Mouse (Mus musculus) gastrocnemius, postnatal 10 days (tissue): ENCODE measurements around the gene 2010111I01Rik. TPM values are rescaled to one million over a fixed set of nuclear protein-coding genes. Genes with fewer than 3 reads are reported as not detected.
"Not testable (repeated sequence)": the region's sequence is repeated elsewhere in the genome, so short reads cannot be mapped to it uniquely, and the experiment has no call there.

Source experiments
- DNase-seq: peaks from one replicate; pipeline ENCODE4 v3.0.0; 2021; ENCODE audit warnings: mixed read lengths
- microRNA-seq, 2 experiments: library from miRNA; unstranded; fragments of <30 nt; microRNA quantifications; one replicate each; pipeline ENCODE4 v1.2.0; 2021
- total RNA-seq, 2 experiments: library from RNA; stranded (reverse); gene quantifications; 2 replicates each; pipeline ENCODE4 v1.2.3; 2021

The 2010111I01Rik gene
- total RNA-seq, 2 experiments from 2014 or later = 67.8 to 110 TPM

GRCm38 (mm10) chr13:63345476-63346225, 381.0 kb downstream of the 2010111I01Rik start:
- DNase-seq = no peak

DNA sequence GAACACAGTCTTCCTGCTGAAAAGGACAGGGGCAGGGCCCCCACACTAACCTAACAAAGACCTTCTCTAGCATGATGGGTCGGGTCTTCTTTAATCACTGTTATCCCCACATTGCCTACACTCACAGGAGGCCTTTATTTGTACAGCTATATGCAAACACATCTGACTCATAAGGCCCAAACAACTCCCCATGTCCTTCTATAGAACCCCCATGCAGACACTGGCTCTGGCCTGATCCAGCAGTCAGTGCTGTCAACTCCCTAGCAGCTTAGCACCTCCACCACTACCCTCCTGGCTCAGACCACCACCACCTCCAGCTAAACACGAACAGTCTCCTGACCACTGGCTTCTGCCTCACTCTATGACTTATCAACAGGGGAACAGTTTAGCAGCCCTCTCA, 382.9 kb downstream of the 2010111I01Rik start:
- no peak for DNase-seq

DNA sequence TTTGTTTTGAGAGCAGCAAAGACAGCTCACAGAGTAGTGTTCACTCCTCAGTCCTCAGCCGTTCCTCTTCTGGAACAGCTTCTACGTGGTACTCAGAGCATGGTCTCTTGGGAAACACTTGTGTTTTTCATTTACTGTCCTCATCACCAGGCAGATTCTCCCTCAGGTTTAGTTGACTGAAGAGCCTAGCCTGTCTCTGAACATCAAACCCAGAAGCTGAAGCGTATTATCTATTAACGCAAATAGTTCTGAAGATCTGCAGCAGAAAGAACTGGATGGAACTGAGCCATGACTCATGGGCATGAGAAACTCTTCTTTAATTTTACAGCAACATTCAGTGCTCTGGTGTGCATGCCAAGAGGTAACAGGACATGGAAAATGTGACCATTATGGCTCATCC, 385.4 kb downstream of the 2010111I01Rik start:
- no peak for DNase-seq

GRCm38 (mm10) chr13:63353312-63353711, 388.6 kb downstream of the 2010111I01Rik start:
- DNase-seq = not testable (repeated sequence)

- DNase-seq = no peak
Measured at GRCm38 (mm10) chr13:63356101-63356500, 391.4 kb downstream of the 2010111I01Rik start.

DNA sequence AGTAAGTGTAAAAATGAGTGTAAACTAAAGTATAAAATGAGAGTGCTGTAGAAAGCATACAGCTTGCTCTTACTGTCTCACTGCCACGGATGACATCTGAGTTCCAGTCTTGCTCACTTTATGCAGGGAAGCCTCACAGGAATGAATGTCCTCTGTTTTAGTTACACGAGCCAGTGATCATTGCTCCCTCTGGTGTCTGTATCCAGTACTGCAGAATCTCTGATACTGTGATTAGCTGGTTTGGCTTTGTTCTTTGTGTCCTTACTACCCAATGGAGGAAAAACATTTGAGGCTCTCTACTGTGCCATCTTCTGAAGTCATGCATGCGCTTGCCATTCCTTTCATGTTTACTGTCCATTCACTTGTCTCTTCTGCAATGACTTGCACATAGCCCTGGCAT, 391.9 kb downstream of the 2010111I01Rik start:
- peak; percentile 54 for DNase-seq

DNA sequence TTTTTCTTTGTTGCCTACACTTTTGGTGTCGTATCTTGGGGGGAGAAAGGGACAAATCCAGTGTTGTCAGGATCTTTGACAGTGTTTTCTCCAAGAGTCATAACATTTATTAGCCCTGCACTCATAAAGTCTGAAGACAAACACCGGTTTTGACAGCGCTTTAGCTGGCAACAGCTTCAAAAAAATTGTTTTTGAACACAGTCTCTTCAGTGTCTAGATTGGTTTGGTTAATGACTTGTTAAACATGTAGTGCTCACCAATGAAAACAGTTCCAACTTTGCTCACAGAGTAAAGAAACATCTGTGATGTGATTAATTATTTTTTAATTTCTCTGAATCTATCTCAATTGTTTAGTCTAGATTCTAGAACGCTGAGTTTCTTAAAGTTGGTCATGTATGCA, 394.7 kb downstream of the 2010111I01Rik start:
- DNase-seq = no peak

- no peak for DNase-seq
Measured at GRCm38 (mm10) chr13:63360111-63360885, 395.6 kb downstream of the 2010111I01Rik start.

DNA sequence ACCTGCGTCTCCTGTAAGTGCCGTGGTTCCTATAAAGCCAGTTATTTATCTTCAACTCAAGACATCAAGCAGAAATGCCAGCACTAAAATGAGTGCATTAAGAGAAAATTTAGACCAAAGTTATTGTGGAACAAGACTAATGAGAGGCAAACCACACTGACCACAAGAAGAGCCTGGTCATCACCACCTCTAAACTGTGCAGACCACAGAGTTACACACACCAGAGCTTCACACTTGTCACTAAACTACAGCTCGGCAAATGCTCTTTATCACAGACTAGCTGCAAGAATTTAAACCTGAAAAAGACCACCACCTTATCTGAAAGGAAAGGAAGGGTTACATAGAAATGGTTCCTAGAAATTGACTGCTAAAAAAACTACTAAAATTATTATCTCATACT, 397.1 kb downstream of the 2010111I01Rik start:
- no peak for DNase-seq

- DNase-seq = no peak
Measured at GRCm38 (mm10) chr13:63373460-63374166, 408.9 kb downstream of the 2010111I01Rik start.

Small RNA genes within 50 kb of the gene (microRNA-seq; reads per million reads assigned to microRNA genes)
- gene Mir23b = 39,396 to 43,748 reads per million in 2 experiments
- 0 reads per million in 2 experiments for gene Mir24-1
- 2,621 to 3,107 reads per million in 2 experiments for gene Mir27b
- 0 reads per million in 2 experiments for gene Mir3074-1

Other genes starting within 250 kb of the 2010111I01Rik start
- gene Platr25, start 204.2 kb upstream of the 2010111I01Rik start, total RNA-seq = 1 to 10 TPM; 4.1 to 5.8 TPM
- 1 to 10 TPM; 1.1 to 1.5 TPM for gene Gm5141, start 179.1 kb upstream of the 2010111I01Rik start, total RNA-seq
- 100 to 1,000 TPM; 156 to 173 TPM for gene Fbp2, start 106.5 kb upstream of the 2010111I01Rik start, total RNA-seq
- gene Fbp1, start 76.6 kb upstream of the 2010111I01Rik start, total RNA-seq = under 1 TPM in 1 of 2 experiments, not detected in 1; 0.54 TPM